Mouse (Mus musculus): ENCODE data around the gene Cfap126. TPM values are rescaled to one million over a fixed set of nuclear protein-coding genes. Genes with fewer than 3 reads are reported as not detected.
A peak's percentile ranks its signal among the peaks of the same experiment; 100 is the strongest.
"Not testable (repeated sequence)": the region's sequence is repeated elsewhere in the genome, so short reads cannot be mapped to it uniquely, and the experiment has no call there.

Gene Cfap126
- polyA plus RNA-seq, 1 experiment from 2014 or later = 3.7 TPM

DNA sequence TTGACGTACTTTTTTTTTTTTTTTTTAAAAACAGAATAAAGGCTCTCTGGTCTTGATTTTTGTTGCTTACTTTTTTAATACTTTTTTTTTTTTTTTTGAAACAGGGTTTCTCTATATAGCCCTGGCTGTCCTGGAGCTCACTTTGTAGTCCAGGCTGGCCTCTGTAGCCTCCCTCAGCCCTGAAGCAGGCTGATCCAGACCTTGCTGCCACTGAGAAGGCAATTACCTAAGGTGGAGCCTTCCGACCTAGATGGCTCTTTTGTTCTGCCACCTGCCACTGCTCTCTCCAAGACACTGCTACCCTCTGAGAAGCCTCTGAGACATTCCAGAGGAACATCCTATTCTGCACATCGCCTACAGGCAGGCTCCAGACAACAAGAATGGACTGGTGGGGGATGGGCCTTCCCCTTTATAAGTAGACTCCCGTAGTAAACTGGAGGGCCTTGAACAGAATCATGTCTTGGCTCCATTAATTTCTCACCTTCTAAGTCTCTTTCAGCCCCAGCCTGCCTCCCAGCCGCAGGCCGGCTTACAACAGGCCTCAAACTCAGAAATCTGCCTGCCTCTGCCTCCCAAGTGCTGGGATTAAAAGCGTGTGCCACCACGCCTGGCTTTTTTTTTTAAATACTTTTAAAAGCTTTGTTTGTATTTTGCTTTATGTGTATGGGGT is 23.9 kb downstream of the Cfap126 start:
- H3K4me3 ChIP-seq (replicated peaks); H3K4me1 ChIP-seq (replicated peaks); H3K4me2 ChIP-seq (replicated peaks); ATAC-seq; H3K9ac ChIP-seq (replicated peaks); H3K9me3 ChIP-seq; H3K27ac ChIP-seq; H3K27me3 ChIP-seq: not testable (repeated sequence)
- 92% methylated on average over 8 of the region's 8 CpGs for WGBS
- H3K36me3 ChIP-seq = peaks cover 80% of the 10 kb centered on the region

DNA sequence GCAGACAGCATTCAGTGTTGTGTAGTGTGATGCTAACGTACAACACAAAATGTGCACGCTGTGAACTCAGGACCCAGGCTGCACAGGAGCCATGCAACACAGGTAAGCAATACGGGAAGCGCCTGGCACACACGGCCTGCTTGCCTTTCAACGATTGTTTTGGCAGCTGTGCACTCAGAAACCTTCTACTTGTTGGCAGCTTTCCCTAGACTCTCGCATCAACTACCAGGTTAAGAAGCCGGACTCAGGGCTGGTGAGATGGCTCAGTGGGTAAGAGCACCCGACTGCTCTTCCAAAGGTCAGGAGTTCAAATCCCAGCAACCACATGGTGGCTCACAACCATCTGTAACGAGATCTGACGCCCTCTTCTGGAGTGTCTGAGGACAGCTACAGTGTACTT is 29.3 kb downstream of the Cfap126 start:
- not testable (repeated sequence) for ATAC-seq; H3K4me1 ChIP-seq (replicated peaks); H3K4me3 ChIP-seq (replicated peaks); H3K9me3 ChIP-seq; H3K27me3 ChIP-seq; H3K27ac ChIP-seq; H3K4me2 ChIP-seq (replicated peaks); H3K9ac ChIP-seq (replicated peaks)
- peaks cover 60% of the 10 kb centered on the region for H3K36me3 ChIP-seq
- WGBS = 83% methylated on average over 11 of the region's 11 CpGs

DNA sequence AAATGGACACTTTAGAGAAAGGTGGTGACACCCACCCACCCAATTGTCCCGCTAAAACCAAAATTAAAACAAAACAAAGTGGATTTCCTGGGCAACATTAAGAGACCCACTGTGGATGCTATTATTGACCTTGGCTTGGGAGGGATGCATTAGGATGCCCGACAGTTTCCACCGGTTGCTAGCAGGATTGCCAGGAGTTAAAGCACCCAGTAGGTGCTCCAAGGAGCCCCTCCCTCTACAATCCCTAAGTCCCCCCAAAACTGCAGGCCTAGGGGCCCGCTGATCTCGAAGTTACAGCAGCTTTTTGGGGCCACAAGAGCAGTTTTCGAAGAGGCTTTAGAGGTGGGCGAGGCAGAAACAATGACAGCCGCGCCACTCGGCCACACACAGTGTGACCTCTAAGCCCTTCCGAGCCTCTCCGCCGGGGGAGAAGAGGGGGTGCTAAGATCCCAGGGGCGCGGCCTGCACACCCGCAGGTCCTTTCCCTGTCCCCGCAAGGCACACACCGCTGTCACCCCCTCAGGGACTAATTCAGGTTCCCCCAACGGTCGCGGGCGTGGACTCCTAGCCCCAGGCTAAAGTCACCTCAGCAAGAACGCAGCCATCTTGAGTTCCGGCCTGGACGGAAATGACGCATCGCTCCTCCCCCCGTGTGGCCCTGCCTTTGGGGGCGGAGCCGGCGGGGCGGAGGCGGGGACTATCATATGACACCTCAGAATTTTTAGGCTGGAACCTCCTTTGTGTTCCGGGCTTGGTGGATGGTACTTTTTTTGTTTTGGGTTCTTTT is 36.4 kb downstream of the Cfap126 start, which contains the start of the genes Sdhc and Mpz:
TSS of gene Sdhc (minus strand) at position 630 of the 787 bp plus-strand sequence.
TSS of gene Mpz (plus strand) at position 738 of the 787 bp plus-strand sequence.
- H3K27me3 ChIP-seq = peaks cover 5% of the 10 kb centered on the region; the same call in 1 of the 2 replicates
- H3K36me3 ChIP-seq = peaks cover 7% of the 10 kb centered on the region; the same call in 1 of the 2 replicates
- peaks cover 27% of the 10 kb centered on the region for H3K4me1 ChIP-seq (replicated peaks)
- peak within 1 kb of the TSS; percentile 89 for H3K4me2 ChIP-seq (replicated peaks)
- peak; percentile 96 for ATAC-seq
- no peaks in the 10 kb centered on the region for H3K9me3 ChIP-seq
- WGBS = under 1% methylated on average over 34 of the region's 34 CpGs
- H3K4me3 ChIP-seq (replicated peaks) = peak within 1 kb of the TSS; percentile 92
- peak within 1 kb of the TSS; percentile 91 for H3K9ac ChIP-seq (replicated peaks)
- peak within 1 kb of the TSS; percentile 73 for H3K27ac ChIP-seq

DNA sequence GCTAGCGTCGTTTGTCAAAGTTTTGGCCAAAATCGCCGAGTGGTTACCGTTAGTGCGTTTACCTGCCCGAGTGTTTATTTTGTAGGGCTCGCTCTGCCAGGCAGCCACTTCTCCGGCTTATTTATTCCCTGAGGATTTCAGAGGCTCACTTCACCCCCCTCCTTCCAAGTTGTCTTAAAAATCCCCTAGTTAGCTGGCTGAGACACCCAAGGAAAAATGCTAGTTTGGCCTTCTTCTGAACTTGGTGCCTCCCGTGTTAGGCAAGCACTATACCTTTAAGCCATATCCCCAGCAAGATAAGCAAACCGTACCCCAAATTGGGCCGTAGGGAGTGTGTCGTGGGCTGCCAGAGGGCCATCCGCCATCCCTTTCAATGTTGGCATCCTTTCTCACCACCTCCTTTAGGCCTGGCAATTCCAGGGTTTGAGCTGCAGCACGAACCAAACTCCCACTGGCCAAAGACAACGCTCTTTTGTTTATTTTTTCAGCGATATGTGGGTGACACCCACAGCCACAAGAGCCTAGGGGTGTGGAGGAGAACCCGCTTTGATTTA is 37.2 kb downstream of the Cfap126 start:
- WGBS = 9% methylated on average over 18 of the region's 18 CpGs
- Histone ChIP-seq H3K9ac (replicated peaks) (peak overlapping the region; percentile 91), H3K4me2 (replicated peaks) (peak overlapping the region; percentile 89), H3K27me3 (peaks cover 7% of the 10 kb centered on the region; the same call in 1 of the 2 replicates), H3K9me3 (no peaks in the 10 kb centered on the region), H3K36me3 (peaks cover 1% of the 10 kb centered on the region; the same call in 1 of the 2 replicates), H3K4me1 (replicated peaks) (peaks cover 27% of the 10 kb centered on the region), H3K4me3 (replicated peaks) (peak overlapping the region; percentile 92), H3K27ac (peak overlapping the region; percentile 36)
- peak; percentile 47; the same call in 1 of the 2 replicates for ATAC-seq

DNA sequence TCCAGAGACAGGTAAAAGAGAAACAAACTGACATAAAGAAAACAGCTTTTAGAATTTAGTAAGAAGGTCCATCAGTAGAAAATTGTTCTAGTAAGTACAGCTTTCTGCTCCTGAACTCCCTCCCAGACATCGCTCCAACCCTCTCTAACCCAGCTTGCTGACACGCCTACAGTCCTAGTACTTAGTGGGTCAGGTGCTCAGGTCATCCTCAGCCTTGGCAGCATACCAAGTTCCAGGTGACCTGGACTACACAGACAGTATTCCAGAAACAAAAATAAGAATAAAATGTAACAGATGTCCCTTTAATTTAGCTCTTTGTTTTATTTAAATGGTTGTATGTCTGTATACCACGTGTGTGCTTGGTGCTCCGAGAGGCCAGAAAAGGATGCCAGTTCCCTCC is 38.2 kb downstream of the Cfap126 start:
- WGBS = 81% methylated on average over 4 of the region's 4 CpGs
- Histone ChIP-seq H3K27me3 (peaks cover 15% of the 10 kb centered on the region), H3K4me2 (replicated peaks) (no peak overlapping the region), H3K27ac (no peak overlapping the region), H3K9me3 (no peaks in the 10 kb centered on the region), H3K36me3 (no peaks in the 10 kb centered on the region), H3K4me1 (replicated peaks) (peaks cover 27% of the 10 kb centered on the region), H3K9ac (replicated peaks) (no peak overlapping the region), H3K4me3 (replicated peaks) (no peak overlapping the region)
- no peak for ATAC-seq

DNA sequence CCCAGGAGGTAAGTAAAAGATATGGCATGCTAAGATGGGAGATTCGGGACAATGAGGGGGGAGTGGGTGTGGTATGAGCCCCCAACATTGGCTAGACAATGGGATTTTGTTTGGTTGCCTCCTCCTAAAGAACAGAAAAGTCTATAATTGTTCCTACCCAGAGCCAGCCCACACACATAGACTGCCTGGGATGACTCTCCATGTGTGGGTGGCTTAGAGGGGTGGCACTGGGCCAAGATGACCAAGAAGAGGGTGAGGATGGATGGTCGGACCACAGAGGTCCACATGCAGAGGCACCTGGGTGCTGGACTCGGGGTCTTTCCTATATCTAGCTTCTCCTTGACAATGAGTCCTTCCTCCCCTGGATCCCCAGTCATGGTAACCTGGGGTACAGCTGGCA is 42.9 kb downstream of the Cfap126 start:
- Histone ChIP-seq H3K27me3 (peaks cover 50% of the 10 kb centered on the region), H3K9ac (replicated peaks) (no peak overlapping the region)
- WGBS = 77% methylated on average over 3 of the region's 3 CpGs

DNA sequence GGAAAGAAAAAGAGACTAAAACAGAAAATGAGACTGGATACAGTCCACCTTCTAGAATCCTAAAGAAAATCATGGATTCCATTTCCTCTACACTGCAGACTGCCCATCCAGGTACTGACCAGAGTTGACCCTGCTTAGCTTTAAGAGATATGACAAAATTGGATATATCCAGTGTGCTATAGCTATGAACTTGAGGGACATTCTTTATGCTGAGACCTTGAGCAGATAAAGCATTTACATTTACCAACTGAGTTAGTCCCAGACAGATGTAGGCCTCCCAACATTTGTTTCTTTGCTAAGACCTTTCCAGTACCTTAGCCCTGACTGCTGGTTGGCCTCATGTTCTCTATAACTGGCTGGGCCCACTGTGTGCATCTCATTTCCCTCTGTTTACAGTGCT is 44.2 kb downstream of the Cfap126 start:
- Histone ChIP-seq H3K4me3 (replicated peaks) (no peak overlapping the region), H3K4me1 (replicated peaks) (peaks cover 8% of the 10 kb centered on the region; the same call in 1 of the 2 replicates), H3K36me3 (no peaks in the 10 kb centered on the region), H3K9me3 (no peaks in the 10 kb centered on the region), H3K27ac (no peak overlapping the region), H3K27me3 (peaks cover 51% of the 10 kb centered on the region), H3K9ac (replicated peaks) (no peak overlapping the region), H3K4me2 (replicated peaks) (no peak overlapping the region)
- no peak for ATAC-seq

More for the DNA sequence above, 42.9 kb downstream of the Cfap126 start:
- Histone ChIP-seq H3K9me3 (no peaks in the 10 kb centered on the region), H3K27ac (no peak overlapping the region), H3K4me2 (replicated peaks) (no peak overlapping the region), H3K4me1 (replicated peaks) (peaks cover 8% of the 10 kb centered on the region; the same call in 1 of the 2 replicates), H3K4me3 (replicated peaks) (no peak overlapping the region), H3K36me3 (no peaks in the 10 kb centered on the region)
- ATAC-seq = no peak

DNA sequence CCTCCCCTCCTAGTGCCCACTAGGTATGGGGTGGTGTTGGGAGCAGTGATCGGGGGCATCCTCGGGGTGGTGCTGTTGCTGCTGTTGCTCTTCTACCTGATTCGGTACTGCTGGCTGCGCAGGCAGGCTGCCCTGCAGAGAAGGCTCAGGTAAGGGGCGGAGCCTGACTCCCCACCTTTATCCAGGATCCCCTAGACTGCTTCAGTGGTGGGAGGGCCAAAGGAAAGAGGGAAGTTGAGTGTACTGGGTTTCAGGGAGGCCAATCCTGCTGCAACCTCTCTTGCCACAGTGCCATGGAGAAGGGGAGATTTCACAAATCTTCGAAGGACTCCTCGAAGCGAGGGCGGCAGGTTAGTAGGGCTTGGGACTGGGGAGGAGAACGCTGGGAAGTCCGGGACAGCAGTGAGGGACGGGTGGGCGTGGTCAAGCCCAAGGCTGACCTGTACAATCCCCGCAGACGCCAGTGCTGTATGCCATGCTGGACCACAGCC is 45.8 kb downstream of the Cfap126 start:
- Histone ChIP-seq H3K9me3 (no peaks in the 10 kb centered on the region), H3K4me2 (replicated peaks) (peak overlapping the region; percentile 43), H3K4me3 (replicated peaks) (0 out of 2 replicates have a peak overlapping the region, but pooled peaks have one; percentile 18), H3K27ac (no peak overlapping the region), H3K27me3 (peaks cover 51% of the 10 kb centered on the region), H3K9ac (replicated peaks) (0 out of 2 replicates have a peak overlapping the region, but pooled peaks have one; percentile 5), H3K4me1 (replicated peaks) (peaks cover 8% of the 10 kb centered on the region; the same call in 1 of the 2 replicates), H3K36me3 (no peaks in the 10 kb centered on the region)
- peak; percentile 40; the same call in 1 of the 2 replicates for ATAC-seq
- 2% methylated on average over 14 of the region's 15 CpGs for WGBS

DNA sequence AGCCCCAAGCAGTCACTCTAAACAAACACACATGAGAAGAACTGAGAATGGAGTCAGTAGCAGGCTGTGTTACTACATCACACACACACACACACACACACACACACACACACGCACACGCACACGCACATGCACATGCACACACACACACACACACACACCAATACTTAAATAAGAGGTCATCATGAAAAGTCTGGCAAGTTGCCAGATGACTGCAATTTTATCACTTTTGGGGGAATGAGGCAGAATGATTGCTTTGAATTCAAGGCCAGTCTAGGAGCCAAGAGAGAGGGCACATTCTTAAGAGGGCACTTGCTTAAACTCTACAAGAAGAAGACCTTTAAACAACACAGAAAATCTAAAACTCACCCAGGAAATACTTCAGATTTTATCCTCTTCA is 48.8 kb downstream of the Cfap126 start:
- H3K4me3 ChIP-seq (replicated peaks) = no peak overlapping the region
- H3K9ac ChIP-seq (replicated peaks) = no peak overlapping the region
- H3K9me3 ChIP-seq = no peaks in the 10 kb centered on the region
- no peak overlapping the region for H3K27ac ChIP-seq
- H3K36me3 ChIP-seq = no peaks in the 10 kb centered on the region
- 94% methylated on average over 3 of the region's 3 CpGs for WGBS
- ATAC-seq = no peak
- peaks cover 8% of the 10 kb centered on the region; the same call in 1 of the 2 replicates for H3K4me1 ChIP-seq (replicated peaks)
- H3K27me3 ChIP-seq = peaks cover 35% of the 10 kb centered on the region
- H3K4me2 ChIP-seq (replicated peaks) = no peak overlapping the region

DNA sequence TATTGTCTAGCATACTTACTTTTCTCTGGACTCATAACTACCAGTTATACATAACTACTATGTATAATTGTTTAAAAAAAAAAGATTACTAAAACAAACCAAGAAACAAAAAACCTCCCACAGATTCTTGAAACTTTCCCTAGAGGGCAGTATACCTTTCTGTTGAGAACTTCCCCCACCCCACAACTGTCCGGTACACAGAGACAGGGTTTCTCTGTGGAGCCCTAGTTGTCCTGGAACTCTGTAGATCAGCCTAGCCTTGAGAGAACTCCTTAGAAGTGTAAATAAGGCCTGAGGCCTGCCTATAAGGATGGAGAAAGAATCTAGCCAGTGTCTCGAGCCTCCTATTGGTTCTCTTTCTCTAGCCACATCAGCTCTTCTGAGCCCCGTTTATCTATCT is 50.5 kb downstream of the Cfap126 start:
- Histone ChIP-seq H3K27ac (no peak overlapping the region), H3K36me3 (no peaks in the 10 kb centered on the region), H3K4me1 (replicated peaks) (peaks cover 8% of the 10 kb centered on the region; the same call in 1 of the 2 replicates), H3K4me3 (replicated peaks) (no peak overlapping the region), H3K27me3 (peaks cover 20% of the 10 kb centered on the region), H3K9ac (replicated peaks) (no peak overlapping the region), H3K9me3 (no peaks in the 10 kb centered on the region), H3K4me2 (replicated peaks) (no peak overlapping the region)
- 41% methylated on average over 3 of the region's 3 CpGs for WGBS
- no peak for ATAC-seq

DNA sequence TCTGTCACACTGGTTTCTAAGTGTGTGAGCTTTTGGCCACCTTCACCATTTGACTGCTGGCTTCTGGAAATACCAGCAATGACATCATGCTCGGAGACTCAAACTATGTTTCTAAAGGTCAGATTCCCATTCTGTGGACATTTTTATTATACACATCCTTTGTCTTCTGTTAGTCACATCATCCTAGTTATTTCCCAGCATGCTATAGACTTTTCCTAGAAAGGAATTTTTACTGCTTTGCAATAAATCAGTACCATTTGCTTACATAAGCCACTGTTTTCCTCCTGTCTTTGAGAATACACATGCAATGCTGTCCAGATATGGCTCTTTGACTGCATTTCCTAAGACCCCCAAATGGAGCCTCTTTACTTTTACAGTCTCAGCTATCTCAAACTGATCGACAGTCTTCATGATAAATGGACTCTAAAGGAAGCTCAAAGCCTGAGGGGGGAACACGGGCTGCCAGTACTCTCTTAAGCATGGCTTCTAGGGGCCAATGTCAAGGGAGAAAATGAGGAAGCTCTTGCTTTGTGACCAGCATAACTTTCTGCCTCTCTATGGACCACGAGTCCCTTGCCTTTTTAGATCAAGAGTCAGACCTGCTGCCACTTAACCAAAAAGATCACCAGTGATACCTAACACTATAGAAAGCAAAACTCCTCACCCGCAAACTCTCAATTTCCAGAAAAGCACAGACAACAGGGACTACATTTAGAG is 52.1 kb downstream of the Cfap126 start:
- Histone ChIP-seq H3K36me3 (no peaks in the 10 kb centered on the region), H3K27ac (no peak overlapping the region), H3K27me3 (0 out of 2 replicates have a peak, but pooled peaks cover 6% of the 10 kb centered on the region), H3K4me1 (replicated peaks) (no peaks in the 10 kb centered on the region), H3K9me3 (no peaks in the 10 kb centered on the region), H3K4me2 (replicated peaks) (no peak overlapping the region), H3K9ac (replicated peaks) (no peak overlapping the region), H3K4me3 (replicated peaks) (no peak overlapping the region)
- WGBS = 78% methylated on average over 5 of the region's 5 CpGs
- ATAC-seq = no peak

All from midbrain, embryonic 13.5 days (tissue).